Mouse (Mus musculus) adrenal gland, postnatal 14 days (tissue): ENCODE data around the gene Gm5431. TPM values are rescaled to one million over a fixed set of nuclear protein-coding genes. Genes with fewer than 3 reads are reported as not detected.
"Not testable (repeated sequence)": the region's sequence is repeated elsewhere in the genome, so short reads cannot be mapped to it uniquely, and the experiment has no call there.

ENCODE experiments used
- DNase-seq: peaks from one replicate; pipeline ENCODE4 v3.0.0; 2021; ENCODE audit warnings: mixed read lengths
- long read RNA-seq, 2 experiments: library from polyadenylated mRNA; stranded (forward); transcript quantifications; one replicate each; pipeline ENCODE4 v2.0.0; 2021
- total RNA-seq: library from RNA; stranded (reverse); gene quantifications from 2 replicates; pipeline ENCODE4 v1.2.3, GENCODE M21; 2021

The Gm5431 gene
- total RNA-seq: 0.96 and 1.8 TPM in 2 replicates
- long read RNA-seq, experiment 1: 0 reads
- long read RNA-seq, experiment 2, partial matches to known transcripts: 0 of 1 reads
- long read RNA-seq, experiment 2, other reads (novel, unspliced or antisense): 0 of 1 reads

DNA sequence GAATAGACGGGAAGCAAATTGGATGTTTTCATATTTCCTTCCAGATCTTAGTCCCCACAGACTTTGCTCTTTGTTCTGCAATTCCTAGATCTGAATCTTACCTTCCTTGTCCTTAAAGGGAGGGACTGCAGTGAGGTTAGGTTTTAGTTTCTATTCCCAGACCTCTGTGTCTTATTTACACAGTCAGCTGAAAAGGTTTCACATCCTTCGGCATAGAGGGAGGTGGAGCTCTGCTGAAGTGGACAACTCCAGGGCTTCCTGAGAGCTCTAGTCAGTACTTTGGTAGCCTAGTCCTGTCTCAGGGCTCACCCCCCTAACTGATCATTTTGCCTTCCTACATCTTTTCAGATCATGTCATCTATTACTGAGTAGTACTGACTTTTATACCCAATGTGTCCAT, at the start of gene Gm5431:
TSS of gene Gm5431 (minus strand) at position 194 of the 400 bp plus-strand sequence.
- peak; percentile 6 for DNase-seq

- DNase-seq: not testable (repeated sequence)
Observed at GRCm38 (mm10) chr11:48946090-48946489, 44.1 kb upstream of the Gm5431 start, which contains the start of gene Psme2b. TSS of gene Psme2b (minus strand) at chr11:48946190.

- DNase-seq: not testable (repeated sequence)
Observed at GRCm38 (mm10) chr11:48939286-48939685, 37.3 kb upstream of the Gm5431 start.

- DNase-seq: not testable (repeated sequence)
Observed at GRCm38 (mm10) chr11:48935291-48935690, 33.3 kb upstream of the Gm5431 start.

- not testable (repeated sequence) for DNase-seq
Observed at GRCm38 (mm10) chr11:48933923-48934322, 31.9 kb upstream of the Gm5431 start.

DNA sequence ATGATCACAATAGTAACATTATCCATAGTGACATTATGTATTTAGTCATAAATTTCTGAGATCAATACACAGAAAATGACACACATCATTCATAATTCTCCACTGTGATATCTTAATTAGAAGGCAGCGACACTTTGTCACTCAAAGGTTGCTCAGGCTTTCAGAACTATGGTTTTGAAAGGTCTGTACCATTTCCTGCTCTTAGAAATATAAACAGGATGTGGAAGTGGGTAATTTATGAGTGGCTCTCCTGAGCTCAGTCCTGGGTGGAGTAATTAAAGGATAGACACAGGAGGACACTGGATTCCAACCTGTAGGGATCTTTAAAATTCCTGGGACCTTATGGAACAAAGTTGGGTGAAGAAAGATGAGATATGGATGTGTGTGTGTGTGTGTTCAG, 31.4 kb upstream of the Gm5431 start:
- not testable (repeated sequence) for DNase-seq

DNA sequence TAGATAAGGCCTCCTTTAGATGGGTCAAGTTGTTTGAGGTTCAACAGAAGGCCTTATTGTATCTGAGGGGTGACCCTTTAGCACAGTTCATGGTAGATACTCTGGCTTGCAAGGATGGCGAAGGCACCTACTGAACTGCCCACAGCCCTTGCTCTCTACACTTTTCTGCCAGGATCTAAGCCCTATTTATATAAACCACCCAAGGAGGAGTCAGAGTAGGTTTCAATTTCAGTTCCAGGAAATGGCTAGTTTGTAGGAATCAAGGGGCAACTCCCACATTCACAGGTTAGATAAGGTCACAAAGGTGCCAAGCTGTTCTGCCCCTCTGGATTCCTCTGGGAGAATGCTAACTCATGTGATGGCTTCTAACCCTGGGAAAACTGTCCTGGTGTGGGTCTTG, 26.1 kb upstream of the Gm5431 start:
- not testable (repeated sequence) for DNase-seq

- DNase-seq: not testable (repeated sequence)
Observed at GRCm38 (mm10) chr11:48926437-48926836, 24.4 kb upstream of the Gm5431 start.

- DNase-seq: not testable (repeated sequence)
Observed at GRCm38 (mm10) chr11:48923818-48924217, 21.8 kb upstream of the Gm5431 start.

DNA sequence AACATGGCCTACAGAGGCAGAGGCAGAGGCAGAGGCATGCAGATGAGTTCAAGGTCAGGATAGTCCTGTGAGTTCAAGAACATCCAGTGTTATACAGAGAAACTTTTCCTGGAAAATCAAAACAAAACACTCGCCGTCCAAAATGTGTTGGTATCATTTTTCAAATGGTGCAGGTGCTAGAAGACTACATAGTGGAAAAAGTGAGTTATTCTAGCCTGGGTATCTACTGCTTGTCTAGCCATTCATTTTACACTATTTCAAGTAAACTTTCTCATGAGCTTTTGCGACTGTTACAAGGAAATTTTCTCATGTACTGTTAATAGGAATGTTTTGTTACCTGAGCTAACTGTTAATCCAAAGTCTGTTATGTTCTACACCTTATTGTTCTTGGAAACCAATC, 16.4 kb upstream of the Gm5431 start:
- DNase-seq: no peak

DNA sequence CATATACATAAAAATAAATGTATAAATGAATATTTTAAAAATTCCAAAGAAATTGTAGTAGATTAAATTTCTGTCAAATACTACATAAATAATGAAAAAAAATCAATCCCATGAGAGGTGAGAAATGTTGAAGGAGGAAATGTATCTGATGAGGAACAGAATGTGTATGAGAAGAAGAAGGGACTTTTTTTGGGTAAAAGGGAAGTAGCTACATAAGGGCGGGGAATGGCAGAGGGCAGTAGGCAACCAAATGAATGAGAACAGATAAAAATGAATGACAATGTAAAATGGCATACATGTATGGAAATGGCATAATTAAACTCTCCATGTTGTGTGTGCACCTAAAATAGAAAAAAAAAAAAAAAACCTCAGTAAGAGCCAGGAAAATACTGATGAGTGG, 11.6 kb upstream of the Gm5431 start:
- DNase-seq: no peak

GRCm38 (mm10) chr11:48908459-48908858, 6.4 kb upstream of the Gm5431 start:
- DNase-seq: no peak

DNA sequence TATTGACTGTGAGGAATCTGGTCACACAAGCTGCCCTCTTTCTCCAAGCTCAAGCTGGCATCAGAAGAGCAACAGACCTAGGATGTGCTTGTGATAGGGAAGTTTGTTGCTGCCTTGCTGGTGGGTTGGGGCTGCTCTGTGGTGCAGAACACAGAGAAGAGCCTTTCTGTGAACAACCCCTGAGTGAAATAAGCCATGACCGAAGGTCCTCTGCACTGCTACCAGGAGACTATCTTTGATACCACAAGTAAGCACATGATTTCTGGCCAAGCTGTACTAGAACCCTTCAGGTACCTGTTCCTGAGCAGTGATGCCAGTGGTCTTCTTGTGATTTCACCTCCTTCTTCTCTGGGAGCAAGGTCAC, 465 bp downstream of the Gm5431 start:
- DNase-seq: not testable (repeated sequence)

DNA sequence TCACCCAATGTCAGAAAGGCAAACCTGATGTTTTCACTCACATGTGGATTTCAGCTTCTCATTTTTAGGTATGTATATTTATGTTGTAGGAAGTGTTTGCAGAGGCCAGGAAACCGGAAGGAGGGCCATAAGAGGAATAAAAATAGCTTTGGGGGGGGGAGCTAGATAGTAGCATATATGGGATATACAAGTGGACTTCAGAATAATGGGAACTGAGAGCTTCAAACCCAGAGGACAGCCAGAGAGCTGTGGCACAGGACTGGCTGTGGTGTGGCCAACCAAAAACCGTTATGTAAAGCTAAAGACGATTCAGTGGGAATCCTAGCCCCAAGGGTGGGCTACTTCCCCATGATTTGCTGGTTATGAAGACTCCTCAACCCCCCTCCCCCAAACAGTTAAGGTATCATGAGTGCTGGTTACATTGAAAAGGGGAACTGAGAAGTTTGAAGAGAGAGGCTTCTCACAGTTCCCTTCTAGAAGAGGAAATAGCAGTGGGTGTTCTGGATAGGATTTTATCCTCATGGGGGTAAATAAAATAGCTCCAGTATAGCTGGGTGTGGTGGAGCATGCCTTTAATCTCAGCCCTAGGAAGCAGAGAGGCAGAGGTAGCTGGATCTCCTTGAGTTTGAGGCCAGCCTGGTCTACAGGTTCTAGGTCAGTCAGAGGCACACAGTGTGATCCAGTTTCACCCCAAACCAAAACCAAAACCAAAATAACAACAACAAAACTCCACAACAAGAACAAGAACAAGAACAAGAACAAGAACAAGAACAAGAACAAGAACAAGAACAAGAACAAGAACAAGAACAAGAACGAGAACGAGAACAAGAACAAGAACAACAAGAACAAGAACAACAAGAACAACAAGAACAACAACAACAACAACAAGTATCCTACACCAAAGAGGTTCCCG, 1.1 kb downstream of the Gm5431 start:
- not testable (repeated sequence) for DNase-seq

DNA sequence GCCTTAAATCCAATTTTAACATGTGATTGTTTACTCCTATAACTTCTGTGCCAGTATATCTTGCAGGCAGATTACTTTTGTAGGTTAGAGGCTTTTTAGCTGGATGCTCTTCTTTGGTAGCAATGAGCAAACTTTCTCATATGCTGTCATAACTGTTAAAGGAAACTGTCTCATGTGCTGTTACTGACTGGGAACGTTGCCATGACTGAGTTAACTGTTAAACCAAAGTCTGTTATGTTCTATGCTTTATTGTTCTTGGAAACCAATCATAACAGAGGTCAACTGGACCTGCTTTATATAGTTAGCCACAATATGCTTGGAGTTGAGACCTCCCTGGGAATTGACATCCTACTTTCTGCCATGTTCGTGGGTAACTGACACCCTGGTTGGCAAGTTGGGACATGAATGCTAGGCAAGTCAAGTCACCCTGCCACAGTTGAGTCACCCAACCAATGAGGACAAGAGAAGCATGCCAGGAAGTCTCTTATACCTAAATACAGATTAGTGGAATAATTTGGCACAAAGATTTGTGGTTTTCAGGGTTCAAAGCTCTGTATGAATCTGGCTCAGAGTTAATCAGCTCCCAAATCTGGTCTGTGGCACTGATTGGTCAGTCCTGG, 3.1 kb downstream of the Gm5431 start:
- no peak for DNase-seq

GRCm38 (mm10) chr11:48876680-48877079, 25.3 kb downstream of the Gm5431 start:
- no peak for DNase-seq

GRCm38 (mm10) chr11:48875343-48875837, 26.6 kb downstream of the Gm5431 start:
- DNase-seq: not testable (repeated sequence)

DNA sequence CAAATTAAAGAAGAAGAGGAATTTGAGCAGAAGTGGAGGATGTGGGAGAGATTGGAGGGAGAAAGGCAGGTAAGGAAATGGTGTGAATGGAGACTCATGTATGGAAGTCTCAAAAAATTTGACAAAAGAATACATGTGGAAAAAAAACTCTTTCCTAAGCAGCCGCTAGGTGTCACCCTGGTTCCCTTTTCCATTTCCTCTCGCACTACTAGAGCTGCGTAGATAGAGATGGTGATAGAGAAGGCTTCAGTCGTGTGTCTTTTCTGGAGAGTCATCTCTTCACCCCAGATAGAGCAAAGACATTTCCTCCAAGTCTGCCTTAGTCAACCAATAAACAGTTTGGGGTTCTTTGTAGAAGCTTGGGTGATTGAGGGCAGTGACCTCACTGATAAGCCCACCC, 27.5 kb downstream of the Gm5431 start:
- DNase-seq: peak; percentile 65

DNA sequence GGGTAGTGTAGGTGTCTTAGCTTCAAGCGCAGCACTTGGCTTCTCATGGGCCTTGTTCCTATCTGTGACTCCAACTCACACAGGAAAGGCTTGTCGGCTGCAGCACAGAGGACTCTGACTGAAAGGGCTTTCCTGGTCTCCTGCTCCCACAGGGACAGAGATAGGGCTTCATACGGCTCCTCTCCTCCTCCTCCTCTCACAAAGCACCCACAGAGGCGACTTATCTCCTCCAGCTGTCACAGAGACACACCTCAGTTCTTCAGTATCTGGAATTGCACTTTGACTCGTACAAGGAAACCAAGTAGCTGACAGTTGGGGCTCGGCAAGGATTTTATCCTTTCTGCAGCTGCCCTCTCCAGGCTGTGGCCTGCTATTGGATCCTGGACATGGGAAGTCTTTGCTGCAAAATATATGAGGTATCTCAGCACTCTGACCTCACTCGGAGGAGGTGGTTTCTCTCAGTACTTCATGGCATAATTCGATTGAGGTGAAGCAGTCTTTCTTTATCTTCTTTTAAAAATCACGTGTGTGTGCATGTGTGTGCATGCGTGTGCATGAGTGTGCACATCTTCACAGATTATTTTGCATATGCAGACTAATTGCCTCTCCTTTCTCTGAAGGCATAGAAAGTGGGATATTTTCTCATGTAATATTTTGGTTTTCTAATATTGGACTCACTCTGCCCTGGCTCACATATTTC, 28.3 kb downstream of the Gm5431 start:
- DNase-seq: no peak

DNA sequence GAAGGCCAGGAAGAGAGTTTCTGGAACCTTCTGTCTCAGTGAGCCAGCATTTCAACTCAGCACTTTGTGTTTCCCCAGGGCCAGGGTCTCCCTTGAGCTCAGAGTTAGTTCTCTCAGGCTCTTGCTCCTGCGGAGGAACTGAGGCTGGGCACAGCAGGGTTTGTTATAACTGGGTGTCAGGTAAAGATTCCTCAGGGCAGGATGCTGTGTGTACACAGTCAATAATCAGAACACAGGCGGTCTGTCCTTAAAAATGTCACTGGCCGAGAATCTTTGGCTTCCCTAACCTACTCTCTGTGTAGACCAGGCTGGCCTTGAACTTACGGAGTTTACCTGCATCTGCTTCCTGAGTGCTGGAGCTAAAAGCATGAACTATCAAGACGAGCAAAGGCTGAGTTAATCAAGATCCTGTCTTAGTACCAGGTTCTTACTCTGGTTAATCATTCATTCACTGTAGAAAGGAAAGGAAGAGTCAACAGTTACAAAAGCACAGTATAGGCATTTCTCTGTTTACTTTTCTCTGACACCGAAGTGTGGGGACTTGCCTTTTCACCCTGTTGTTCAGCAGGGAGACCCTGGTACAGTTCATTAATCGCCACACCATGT, 29.2 kb downstream of the Gm5431 start:
- no peak for DNase-seq

DNA sequence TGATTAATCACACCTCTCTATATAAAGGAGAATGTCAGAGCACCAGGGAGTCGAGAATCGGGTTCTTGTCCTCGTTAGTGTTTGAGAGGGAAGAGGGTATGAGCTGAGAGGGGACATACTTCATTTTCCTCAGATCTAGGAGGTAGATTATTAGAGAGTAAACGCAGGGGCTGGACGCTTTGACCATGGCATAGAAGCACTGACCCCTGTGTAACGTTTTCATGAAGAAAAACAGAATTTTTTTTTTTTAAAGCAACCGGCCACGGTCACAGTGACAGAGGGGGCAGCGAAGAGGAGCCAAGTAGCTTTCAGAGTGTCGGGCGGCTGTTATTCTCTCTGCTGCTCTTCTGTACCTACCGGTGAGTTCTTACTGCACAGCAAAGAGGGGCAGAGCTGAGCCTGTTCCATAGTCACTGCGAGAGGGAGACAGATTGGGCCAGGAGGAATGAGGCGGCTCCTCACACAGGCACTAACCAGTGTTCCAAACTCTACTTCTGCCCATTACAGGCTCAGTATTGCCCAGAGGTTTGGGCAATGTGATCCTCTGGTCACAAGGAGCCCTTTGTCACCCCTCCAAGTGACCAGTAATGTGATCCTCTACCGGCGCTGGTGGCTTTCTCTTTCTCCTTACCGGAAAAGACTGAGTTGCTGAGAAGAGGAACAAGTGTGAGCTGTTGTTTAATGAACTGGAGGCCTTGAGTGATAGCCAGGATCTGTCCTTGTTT, 30.0 kb downstream of the Gm5431 start:
- peak; percentile 64 for DNase-seq
